20 mouse cellular contexts compared by ENCODE assay signal in genomic region chr4:44016071-44016470, GRCm38 (mm10). TPM values are rescaled to one million over a fixed set of nuclear protein-coding genes. Genes with fewer than 3 reads are reported as not detected.
A peak's percentile ranks its signal among the peaks of the same experiment; 100 is the strongest.
DNase-seq lines count a peak whose midpoint lies in the region; ATAC-seq and TF ChIP-seq lines count a peak whose summit lies in the region.
"Had no signal": no experiment of that assay in that cellular context is flagged by ENCODE, and none has a peak within 500 bp of the region (broad histone marks: within the 10 kb centered on the region; RNA-seq: fewer than 3 reads in every experiment).

No protein-coding gene starts in this region.

- TF ChIP-seq POLR2A in liver, adult 2 months (IDR thresholded peaks at IDR 0.05; ENCODE audit: extremely low read depth, insufficient read depth, low read length), result no peak

- H3K4me3 ChIP-seq in liver, adult 2 months (ENCODE audit: insufficient read depth, low read depth, low read length), result no peak overlapping the region
- no peak overlapping the region for H3K4me3 ChIP-seq in liver, embryonic 12.5 days
- H3K4me3 ChIP-seq in embryonic facial prominence, embryonic 10.5 days, result no peak overlapping the region
- H3K4me3 ChIP-seq: embryonic facial prominence, embryonic 15.5 days; forebrain, embryonic 10.5 days; hindbrain, embryonic 15.5 days; neural tube, embryonic 12.5 days had no signal

- H3K9me3 ChIP-seq in liver, embryonic 12.5 days (replicated peaks), result no peaks in the 10 kb centered on the region
- no peaks in the 10 kb centered on the region for H3K9me3 ChIP-seq in embryonic facial prominence, embryonic 10.5 days
- H3K9me3 ChIP-seq: embryonic facial prominence, embryonic 15.5 days; forebrain, embryonic 10.5 days; hindbrain, embryonic 15.5 days; neural tube, embryonic 12.5 days had no signal

- no peak for TF ChIP-seq CTCF in liver, adult 2 months (IDR thresholded peaks at IDR 0.05; ENCODE audit: low read depth, low read length)

- H3K4me1 ChIP-seq in liver, adult 2 months (ENCODE audit: control insufficient read depth, insufficient read depth, low read length), result peaks cover 17% of the 10 kb centered on the region
- peaks cover 44% of the 10 kb centered on the region for H3K4me1 ChIP-seq in liver, embryonic 12.5 days
- peaks cover 18% of the 10 kb centered on the region for H3K4me1 ChIP-seq in embryonic facial prominence, embryonic 10.5 days

- no peak for ATAC-seq in liver, embryonic 12.5 days

- no peak for DNase-seq in liver, adult 2 months (ENCODE audit: extremely low read depth, low read depth, low spot score)
- DNase-seq in liver (no peak), 416B (ENCODE audit: low read depth) (peak; percentile 28), A20 (ENCODE audit: low read depth, low spot score) (peak; percentile 58)
- DNase-seq in cerebellum, adult 18-20 months, result no peak
- DNase-seq in embryonic facial prominence, embryonic 10.5 days (ENCODE audit: low spot score), result no peak
- DNase-seq in adrenal gland, adult 2 months, result no peak
- DNase-seq: adrenal gland, postnatal 14 days; cerebellum, adult 9-11 months; gastrocnemius, postnatal 10 days; heart, postnatal 10 days; left cerebral cortex, postnatal 4 days; lung, adult 18-20 months; thymus, postnatal 4 days had no signal

- peaks cover 49% of the 10 kb centered on the region for H3K79me2 ChIP-seq in liver, adult 2 months (ENCODE audit: control insufficient read depth, insufficient read depth, low read length)

- WGBS in liver, adult 2 months, result 72% methylated on average over 4 of the region's 4 CpGs
- 51% methylated on average over 4 of the region's 4 CpGs for WGBS in liver, embryonic 12.5 days (ENCODE audit: insufficient replicate concordance)
- WGBS in embryonic facial prominence, embryonic 10.5 days, result 89% methylated on average over 4 of the region's 4 CpGs

- H3K9ac ChIP-seq in liver, adult 2 months (ENCODE audit: low read depth, low read length), result 0 out of 2 replicates have a peak overlapping the region, but pooled peaks have one; percentile 23
- H3K9ac ChIP-seq in liver, embryonic 12.5 days, result peak overlapping the region; percentile 33; the same call in 1 of the 2 replicates
- H3K9ac ChIP-seq: embryonic facial prominence, embryonic 15.5 days; hindbrain, embryonic 15.5 days; neural tube, embryonic 12.5 days had no signal

- no peak overlapping the region for H3K27ac ChIP-seq in liver, adult 2 months (replicated peaks; ENCODE audit: insufficient read depth, low read depth, low read length)
- H3K27ac ChIP-seq in liver, embryonic 12.5 days, result peak overlapping the region; percentile 39; the same call in 1 of the 2 replicates
- H3K27ac ChIP-seq in embryonic facial prominence, embryonic 10.5 days (replicated peaks), result no peak overlapping the region
- H3K27ac ChIP-seq: embryonic facial prominence, embryonic 15.5 days; forebrain, embryonic 10.5 days; hindbrain, embryonic 15.5 days; neural tube, embryonic 12.5 days had no signal

- H3K36me3 ChIP-seq in liver, adult 2 months (ENCODE audit: control insufficient read depth, insufficient read depth, low read length), result peaks cover 18% of the 10 kb centered on the region
- peaks cover 73% of the 10 kb centered on the region for H3K36me3 ChIP-seq in liver, embryonic 12.5 days
- peaks cover 56% of the 10 kb centered on the region for H3K36me3 ChIP-seq in embryonic facial prominence, embryonic 10.5 days (replicated peaks)

- peak overlapping the region; percentile 9; the same call in 1 of the 2 replicates for H3K4me2 ChIP-seq in liver, embryonic 12.5 days
- H3K4me2 ChIP-seq: embryonic facial prominence, embryonic 15.5 days; hindbrain, embryonic 15.5 days; neural tube, embryonic 12.5 days had no signal

- no peaks in the 10 kb centered on the region for H3K27me3 ChIP-seq in liver, adult 2 months (ENCODE audit: control insufficient read depth, insufficient read depth, low read length)
- no peaks in the 10 kb centered on the region for H3K27me3 ChIP-seq in liver, embryonic 12.5 days (replicated peaks)
- no peaks in the 10 kb centered on the region for H3K27me3 ChIP-seq in embryonic facial prominence, embryonic 10.5 days (replicated peaks; ENCODE audit: low read depth, poor library complexity, severe bottlenecking)
- H3K27me3 ChIP-seq: embryonic facial prominence, embryonic 15.5 days; hindbrain, embryonic 15.5 days; neural tube, embryonic 12.5 days had no signal

RNA-seq across cellular contexts. Expression of gene Clta, which starts 11.8 kb away (rescaled TPM):
- total RNA-seq in liver, adult 2 months (2014; rRNA removed), result 166 and 191 TPM in 2 replicates
- polyA plus RNA-seq in liver, adult 2 months (2012; rRNA removed), result 116 and 154 TPM in 2 replicates
- 169 and 172 TPM in 2 replicates for polyA plus RNA-seq in liver, embryonic 12.5 days (2016; fragmentation: Nextera tagmentation; extraction: Ambion mirVana)
- polyA plus RNA-seq in embryonic facial prominence, embryonic 10.5 days (2016; fragmentation: Nextera tagmentation; extraction: Ambion mirVana), result 212 and 222 TPM in 2 replicates
- 100 to 1,000 TPM; 182 to 183 TPM for total RNA-seq in adrenal gland, adult 2 months (2021)
- 141 and 143 TPM in 2 replicates for polyA plus RNA-seq in adrenal gland, adult 2 months (2012; rRNA removed)

RNA-seq across cellular contexts. Expression of gene Ccin, which starts 32.8 kb away (rescaled TPM):
- not detected in 2 replicates for total RNA-seq in liver, adult 2 months (2014; rRNA removed)
- not detected in 2 replicates for polyA plus RNA-seq in liver, adult 2 months (2012; rRNA removed)
- polyA plus RNA-seq in liver, embryonic 12.5 days (2016; fragmentation: Nextera tagmentation; extraction: Ambion mirVana), result not detected in 2 replicates
- not detected in 2 replicates for polyA plus RNA-seq in embryonic facial prominence, embryonic 10.5 days (2016; fragmentation: Nextera tagmentation; extraction: Ambion mirVana)
- total RNA-seq in adrenal gland, adult 2 months (2021), result not detected
- polyA plus RNA-seq in adrenal gland, adult 2 months (2012; rRNA removed), result 0.04 TPM in 1 of 2 replicates, not detected in the other
- total RNA-seq: adrenal gland, postnatal 14 days; layer of hippocampus, postnatal 25 days had no signal
- polyA plus RNA-seq: embryonic facial prominence, embryonic 15.5 days; forebrain, embryonic 10.5 days; hindbrain, embryonic 15.5 days; neural tube, embryonic 12.5 days had no signal

RNA-seq across cellular contexts. Expression of gene Glipr2, which starts 58.9 kb away (rescaled TPM):
- 0.83 and 2.0 TPM in 2 replicates for total RNA-seq in liver, adult 2 months (2014; rRNA removed)
- 0.67 and 1.2 TPM in 2 replicates for polyA plus RNA-seq in liver, adult 2 months (2012; rRNA removed)
- 45.8 and 46.6 TPM in 2 replicates for polyA plus RNA-seq in liver, embryonic 12.5 days (2016; fragmentation: Nextera tagmentation; extraction: Ambion mirVana)
- 55.8 and 75.8 TPM in 2 replicates for polyA plus RNA-seq in embryonic facial prominence, embryonic 10.5 days (2016; fragmentation: Nextera tagmentation; extraction: Ambion mirVana)
- 1 to 10 TPM; 3.9 to 4.4 TPM for total RNA-seq in adrenal gland, adult 2 months (2021)
- polyA plus RNA-seq in adrenal gland, adult 2 months (2012; rRNA removed), result 2.3 and 3.2 TPM in 2 replicates

Comparison
In these comparisons a context has a peak if more than half of its experiments do, and no peak if none do; other contexts are left out.
1. RNA of gene Glipr2, which starts 58.9 kb away (polyA plus RNA-seq): 55.8 to 75.8 TPM in embryonic facial prominence, embryonic 10.5 days and 45.8 to 46.6 TPM in liver, embryonic 12.5 days; 2.3 to 3.2 TPM in adrenal gland, adult 2 months and 0.67 to 1.2 TPM in liver, adult 2 months; every median in the first group is over 10 times any median in the second.
2. DNase-seq: peak in 416B (single experiment) and A20 (single experiment); none in liver, adult 2 months (single experiment), liver (single experiment), cerebellum, adult 18-20 months (0 of 2), embryonic facial prominence, embryonic 10.5 days (single experiment) and adrenal gland, adult 2 months (single experiment).